Mouse (Mus musculus) midbrain, embryonic 11.5 days (tissue): ENCODE results near the gene Gm6482. TPM values are rescaled to one million over a fixed set of nuclear protein-coding genes. Genes with fewer than 3 reads are reported as not detected.
A peak's percentile ranks its signal among the peaks of the same experiment; 100 is the strongest.
"Not testable (repeated sequence)": the region's sequence is repeated elsewhere in the genome, so short reads cannot be mapped to it uniquely, and the experiment has no call there.

Experiments used
- ATAC-seq: fragments of 200-750 bp; cut with Nextera tagmentation; 2 replicates; pipeline ENCODE4 v1.8.0; 2017; ENCODE audit warnings: moderate TSS enrichment, moderate library complexity; ENCODE audit not compliant: low FRiP score
- DNase-seq: peaks from one replicate; pipeline ENCODE4 v3.0.0; 2015; ENCODE audit warnings: low spot score; ENCODE audit errors: missing footprints
- H3K27ac ChIP-seq: fragments of 300-500 bp; sonication (generic); 2 replicates; pipeline ENCODE4 v1.5.1; 2014; ENCODE audit warnings: low read depth, low read length
- H3K27me3 ChIP-seq: fragments of 300-500 bp; sonication (generic); 2 replicates; pipeline ENCODE4 v1.6.1; 2014; ENCODE audit warnings: mild to moderate bottlenecking, low read length, moderate library complexity, mixed read lengths; ENCODE audit not compliant: control insufficient read depth, insufficient read depth
- H3K36me3 ChIP-seq: fragments of 300-500 bp; sonication (generic); 2 replicates; pipeline ENCODE4 v1.6.1; 2014; ENCODE audit warnings: mild to moderate bottlenecking, low read length, moderate library complexity, mixed read lengths; ENCODE audit not compliant: control insufficient read depth, insufficient read depth
- H3K4me1 ChIP-seq: fragments of 300-500 bp; sonication (generic); 2 replicates; pipeline ENCODE4 v1.6.1; 2014; ENCODE audit warnings: low read length; ENCODE audit not compliant: control insufficient read depth, insufficient read depth
- H3K4me2 ChIP-seq: fragments of 300-500 bp; sonication (generic); 2 replicates; pipeline ENCODE4 v1.6.1; 2014; ENCODE audit warnings: mild to moderate bottlenecking, moderate library complexity
- H3K4me3 ChIP-seq: fragments of 300-500 bp; sonication (generic); 2 replicates; pipeline ENCODE4 v1.5.1; 2014; ENCODE audit warnings: low read depth, low read length
- H3K9ac ChIP-seq: fragments of 300-500 bp; sonication (generic); 2 replicates; pipeline ENCODE4 v1.6.1; 2014; ENCODE audit warnings: low read length
- H3K9me3 ChIP-seq: fragments of 300-500 bp; sonication (generic); 2 replicates; pipeline ENCODE4 v1.6.1; 2016; ENCODE audit warnings: low read length; ENCODE audit not compliant: control insufficient read depth
- WGBS: fragments of 180-500 bp; shearing (Covaris S2); extraction: QIAGEN DNeasy Blood & Tissue Kit; methylation state at CpG from one replicate; pipeline ENCODE4 v1.1.7; 2014; 5-methylcytosine and 5-hydroxymethylcytosine counted together
- polyA plus RNA-seq: library from polyadenylated mRNA; unstranded; fragments of >200 nt; fragmentation: Nextera tagmentation; extraction: Ambion mirVana; gene quantifications from 2 replicates; pipeline ENCODE4 v1.2.1, GENCODE M21; 2014

Gene Gm6482
- polyA plus RNA-seq = not detected in 2 replicates

- H3K4me2 ChIP-seq, H3K27me3 ChIP-seq, H3K9ac ChIP-seq, H3K9me3 ChIP-seq, H3K4me1 ChIP-seq, H3K27ac ChIP-seq, H3K36me3 ChIP-seq, DNase-seq, ATAC-seq, H3K4me3 ChIP-seq: not testable (repeated sequence)
- WGBS = no CpG with 5 or more reads among the region's 2 CpGs
These were observed at the start of gene Gm6482 for GRCm38 (mm10) chr14:41408181-41408580. Gene Gm6482 (minus strand): TSS chr14:41408281.

- H3K27me3 ChIP-seq = not testable (repeated sequence)
- WGBS = no CpG with 5 or more reads among the region's 2 CpGs
These were observed 45.3 kb upstream of the Gm6482 start, which contains the start of gene Gm7954 for GRCm38 (mm10) chr14:41453418-41453817. Gene Gm7954 (minus strand): TSS chr14:41453518.

GRCm38 (mm10) chr14:41425393-41426075 is 17.5 kb upstream of the Gm6482 start:
- WGBS = 17% methylated on average over 10 of the region's 16 CpGs
- not testable (repeated sequence) for H3K9me3 ChIP-seq, H3K4me3 ChIP-seq, H3K9ac ChIP-seq, ATAC-seq, H3K27ac ChIP-seq, H3K27me3 ChIP-seq, H3K4me1 ChIP-seq, H3K36me3 ChIP-seq, H3K4me2 ChIP-seq
- DNase-seq = peak; percentile 82

More at GRCm38 (mm10) chr14:41453418-41453817, 45.3 kb upstream of the Gm6482 start, which contains the start of gene Gm7954:
- H3K36me3 ChIP-seq, DNase-seq, H3K9ac ChIP-seq, H3K4me2 ChIP-seq, ATAC-seq, H3K9me3 ChIP-seq, H3K4me1 ChIP-seq, H3K4me3 ChIP-seq, H3K27ac ChIP-seq: not testable (repeated sequence)

GRCm38 (mm10) chr14:41424694-41425093 is 16.6 kb upstream of the Gm6482 start:
- peak; percentile 54 for DNase-seq
- not testable (repeated sequence) for H3K4me1 ChIP-seq, H3K4me2 ChIP-seq, H3K9me3 ChIP-seq, H3K27me3 ChIP-seq, ATAC-seq, H3K36me3 ChIP-seq, H3K4me3 ChIP-seq, H3K9ac ChIP-seq, H3K27ac ChIP-seq
- 11% methylated on average over 11 of the region's 14 CpGs for WGBS

DNA sequence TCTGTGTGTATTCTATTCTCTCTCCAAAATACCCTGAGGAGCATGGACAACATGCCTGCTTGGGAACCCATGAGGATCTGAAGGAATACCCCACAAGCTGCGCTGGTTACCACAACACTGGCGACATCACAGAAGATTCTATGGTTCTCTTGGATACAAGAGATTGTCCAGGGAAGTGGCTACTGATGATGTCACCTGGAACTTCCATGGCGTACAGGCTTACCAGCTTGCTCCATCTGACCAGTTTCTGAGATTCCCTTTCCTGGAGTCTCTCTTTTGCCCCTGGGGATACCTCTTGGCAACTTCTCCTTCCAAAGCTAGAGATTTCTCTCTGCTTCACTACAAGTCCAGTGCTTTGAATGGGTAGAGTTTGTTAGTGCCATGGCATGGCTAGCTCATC is 21.8 kb downstream of the Gm6482 start, which contains the start of gene Gm7945:
Gm7945 (minus strand) TSS at position 101 of the 400 bp plus-strand sequence.
- WGBS = no CpG with 5 or more reads among the region's 3 CpGs
- H3K4me2 ChIP-seq, H3K36me3 ChIP-seq: not testable (repeated sequence)

More for the DNA sequence above, 21.8 kb downstream of the Gm6482 start, which contains the start of gene Gm7945:
- not testable (repeated sequence) for H3K4me1 ChIP-seq, H3K9ac ChIP-seq, DNase-seq, ATAC-seq, H3K4me3 ChIP-seq, H3K9me3 ChIP-seq, H3K27ac ChIP-seq, H3K27me3 ChIP-seq

Other genes starting within 250 kb of the Gm6482 start
- gene Sftpd, start 223.1 kb downstream of the Gm6482 start, polyA plus RNA-seq = not detected in 2 replicates
- not detected in 2 replicates for gene Gm2832, start 129.5 kb downstream of the Gm6482 start, polyA plus RNA-seq
- gene Gm5798, start 59.7 kb downstream of the Gm6482 start, polyA plus RNA-seq = not detected in 2 replicates
- not detected in 2 replicates for gene Gm7945, start 21.9 kb downstream of the Gm6482 start, polyA plus RNA-seq
- gene Gm7954, start 45.2 kb upstream of the Gm6482 start, polyA plus RNA-seq = not detected in 2 replicates
- not detected in 2 replicates for gene Gm3486, start 81.2 kb upstream of the Gm6482 start, polyA plus RNA-seq
- not detected in 2 replicates for gene Gm7970, start 147.3 kb upstream of the Gm6482 start, polyA plus RNA-seq
- gene 1700049E17Rik2, start 164.9 kb upstream of the Gm6482 start, polyA plus RNA-seq = not detected in 2 replicates
- not detected in 2 replicates for gene Gm3072, start 216.3 kb upstream of the Gm6482 start, polyA plus RNA-seq
- gene Gm3676, start 238.2 kb upstream of the Gm6482 start, polyA plus RNA-seq = not detected in 2 replicates